Mouse (Mus musculus) small intestine, adult 2 months (tissue): ENCODE data around the gene Arhgap1. TPM values are rescaled to one million over a fixed set of nuclear protein-coding genes. Genes with fewer than 3 reads are reported as not detected.

Source experiments
- H3K27ac ChIP-seq: fragments of 200-500 bp; 2 replicates; pipeline ENCODE4 v1.5.1; 2012; ENCODE audit warnings: low read depth, low read length, control low read depth, inconsistent platforms; ENCODE audit not compliant: insufficient read depth
- H3K27me3 ChIP-seq: fragments of 200-500 bp; 2 replicates; pipeline ENCODE4 v1.6.1; 2012; ENCODE audit warnings: mild to moderate bottlenecking, moderate library complexity, low read length, inconsistent platforms; ENCODE audit not compliant: control insufficient read depth, insufficient read depth
- H3K36me3 ChIP-seq: fragments of 200-500 bp; 2 replicates; pipeline ENCODE4 v1.6.1; 2012; ENCODE audit warnings: mild to moderate bottlenecking, low read length, control low read depth, inconsistent platforms; ENCODE audit not compliant: control insufficient read depth, insufficient read depth
- H3K4me1 ChIP-seq: fragments of 200-500 bp; 2 replicates; pipeline ENCODE4 v1.6.1; 2012; ENCODE audit warnings: low read length, inconsistent platforms, mixed read lengths; ENCODE audit not compliant: control insufficient read depth, insufficient read depth, insufficient read length
- H3K4me3 ChIP-seq: fragments of 200-500 bp; 2 replicates; pipeline ENCODE4 v1.5.1; 2012; ENCODE audit warnings: low read depth, mild to moderate bottlenecking, control low read depth, inconsistent platforms, low read length, moderate library complexity
- CTCF ChIP-seq: fragments of 200-500 bp; IDR thresholded peaks from 2 replicates; pipeline ENCODE4 v1.5.1; 2012; ENCODE audit warnings: low read depth, mild to moderate bottlenecking, control low read depth, inconsistent platforms, low read length, moderate library complexity, mixed read lengths; ENCODE audit not compliant: insufficient replicate concordance, insufficient read length; ENCODE audit errors: extremely low read depth
- POLR2A ChIP-seq: fragments of 200-500 bp; IDR thresholded peaks from 2 replicates; pipeline ENCODE4 v1.6.1; 2012; ENCODE audit warnings: low read depth, mild to moderate bottlenecking, control low read depth, inconsistent platforms, low read length, moderate library complexity
- WGBS: fragments of 180-500 bp; shearing (Covaris S2); methylation state at CpG from one replicate; pipeline ENCODE4 v1.1.7; 2018; 5-methylcytosine and 5-hydroxymethylcytosine counted together
- polyA plus RNA-seq: library from polyadenylated mRNA; depleted of rRNA; stranded (reverse); fragments of >200 nt; gene quantifications from 2 replicates; pipeline ENCODE4 v1.2.3, GENCODE M21; 2012

The Arhgap1 gene
- polyA plus RNA-seq, 1 experiment, result 99.2 TPM

- TF ChIP-seq CTCF (no peak), POLR2A (no peak)
- Histone ChIP-seq H3K27ac (no peak overlapping the region), H3K4me1 (peaks cover 12% of the 10 kb centered on the region), H3K27me3 (no peaks in the 10 kb centered on the region), H3K4me3 (no peak overlapping the region), H3K36me3 (peaks cover 31% of the 10 kb centered on the region)
- WGBS, result 90% methylated on average over 11 of the region's 11 CpGs
Observed at GRCm38 (mm10) chr2:91645811-91646210, 3.8 kb upstream of the Arhgap1 start.

GRCm38 (mm10) chr2:91646733-91647132 is 2.9 kb upstream of the Arhgap1 start:
- H3K27ac ChIP-seq, result no peak overlapping the region
- H3K4me3 ChIP-seq, result no peak overlapping the region
- TF ChIP-seq POLR2A, result no peak
- TF ChIP-seq CTCF, result peak; percentile 60; the same call in 1 of the 2 replicates
- 34% methylated on average over 1 of the region's 1 CpGs for WGBS
- H3K36me3 ChIP-seq, result peaks cover 31% of the 10 kb centered on the region
- no peaks in the 10 kb centered on the region for H3K27me3 ChIP-seq
- peaks cover 14% of the 10 kb centered on the region for H3K4me1 ChIP-seq

- Histone ChIP-seq H3K36me3 (peaks cover 47% of the 10 kb centered on the region), H3K4me1 (peaks cover 6% of the 10 kb centered on the region), H3K27ac (peak overlapping the region; percentile 81; the same call in 1 of the 2 replicates), H3K27me3 (no peaks in the 10 kb centered on the region), H3K4me3 (peak overlapping the region; percentile 78)
- TF ChIP-seq POLR2A (no peak), CTCF (no peak)
- WGBS, result 3% methylated on average over 15 of the region's 15 CpGs
Observed at GRCm38 (mm10) chr2:91649152-91649551, 508 bp upstream of the Arhgap1 start.

- WGBS, result 3% methylated on average over 16 of the region's 16 CpGs
- TF ChIP-seq CTCF (no peak), POLR2A (no peak)
- H3K36me3 ChIP-seq, result peaks cover 45% of the 10 kb centered on the region
Observed at GRCm38 (mm10) chr2:91650360-91650995, 818 bp downstream of the Arhgap1 start.

GRCm38 (mm10) chr2:91651458-91652258 is 2.0 kb downstream of the Arhgap1 start:
- 66% methylated on average over 14 of the region's 14 CpGs for WGBS
- peaks cover 26% of the 10 kb centered on the region for H3K4me1 ChIP-seq
- TF ChIP-seq CTCF, result no peak
- TF ChIP-seq POLR2A, result no peak
- H3K4me3 ChIP-seq, result 0 out of 2 replicates have a peak overlapping the region, but pooled peaks have one; percentile 15
- H3K27ac ChIP-seq, result no peak overlapping the region
- no peaks in the 10 kb centered on the region for H3K27me3 ChIP-seq
- peaks cover 39% of the 10 kb centered on the region for H3K36me3 ChIP-seq

More at GRCm38 (mm10) chr2:91650360-91650995, 818 bp downstream of the Arhgap1 start:
- Histone ChIP-seq H3K4me3 (peak overlapping the region; percentile 78), H3K4me1 (peaks cover 17% of the 10 kb centered on the region), H3K27me3 (no peaks in the 10 kb centered on the region), H3K27ac (peak overlapping the region; percentile 83)

GRCm38 (mm10) chr2:91652863-91653262 is 3.2 kb downstream of the Arhgap1 start:
- TF ChIP-seq POLR2A (no peak), CTCF (no peak)
- Histone ChIP-seq H3K36me3 (peaks cover 40% of the 10 kb centered on the region), H3K4me3 (no peak overlapping the region), H3K27me3 (no peaks in the 10 kb centered on the region), H3K4me1 (peaks cover 31% of the 10 kb centered on the region), H3K27ac (no peak overlapping the region)
- 73% methylated on average over 6 of the region's 6 CpGs for WGBS

GRCm38 (mm10) chr2:91655388-91655787 is 5.7 kb downstream of the Arhgap1 start:
- Histone ChIP-seq H3K27me3 (no peaks in the 10 kb centered on the region), H3K36me3 (peaks cover 58% of the 10 kb centered on the region), H3K4me1 (peaks cover 28% of the 10 kb centered on the region), H3K27ac (peak overlapping the region; percentile 41), H3K4me3 (no peak overlapping the region)
- TF ChIP-seq CTCF (no peak), POLR2A (no peak)
- WGBS, result 30% methylated on average over 5 of the region's 5 CpGs
